ENCODE assay signal across 16 mouse cellular contexts in genomic region chr11:120072986-120073647, GRCm38 (mm10). TPM values are rescaled to one million over a fixed set of nuclear protein-coding genes. Genes with fewer than 3 reads are reported as not detected.
DNase-seq lines count a peak whose midpoint lies in the region; ATAC-seq and TF ChIP-seq lines count a peak whose summit lies in the region.
"Had no signal": no experiment of that assay in that cellular context is flagged by ENCODE, and none has a peak within 500 bp of the region (broad histone marks: within the 10 kb centered on the region; RNA-seq: fewer than 3 reads in every experiment).

No protein-coding gene starts in this region.

- no peaks in the 10 kb centered on the region for H3K79me2 ChIP-seq in CH12.LX (replicated peaks; ENCODE audit: control insufficient read depth, extremely low read depth, insufficient read depth, poor library complexity, severe bottlenecking)

- TF ChIP-seq CTCF in forebrain, postnatal 0 days (IDR thresholded peaks at IDR 0.05; ENCODE audit: low read depth), result peak; percentile 42
- peak; percentile 35 for TF ChIP-seq CTCF in layer of hippocampus, adult 2 months (conservative IDR thresholded peaks at IDR 0.05)
- TF ChIP-seq CTCF in CH12.LX (conservative IDR thresholded peaks at IDR 0.05 in 1 of 2, IDR thresholded peaks at IDR 0.05 in 1 of 2; ENCODE audit: low read depth in 2 of 2, low read length in 2 of 2), result peak in 1 of 2 experiments; percentile 58; a peak in 2 of 4 replicates

- dilution Hi-C loops in CH12.LX (cut with MboI; ENCODE audit: extremely low pct_ligation_motif_present, extremely low pct_unique_long_range_greater_than_20kb, low sequenced_read_pairs), result no loop called here

- no peak overlapping the region for H3K4me2 ChIP-seq in forebrain, postnatal 0 days (ENCODE audit: low read depth)
- no peak overlapping the region for H3K4me2 ChIP-seq in forebrain, embryonic 14.5 days (ENCODE audit: low read length)
- no peak overlapping the region for H3K4me2 ChIP-seq in CH12.LX (ENCODE audit: insufficient read depth, low read depth, poor library complexity, severe bottlenecking)
- H3K4me2 ChIP-seq: heart, embryonic 12.5 days; limb, embryonic 13.5 days; stomach, embryonic 15.5 days had no signal

- H3K27me3 ChIP-seq in forebrain, postnatal 0 days (ENCODE audit: insufficient read depth, low read length), result no peaks in the 10 kb centered on the region
- no peaks in the 10 kb centered on the region for H3K27me3 ChIP-seq in forebrain, embryonic 14.5 days (replicated peaks; ENCODE audit: control insufficient read depth, insufficient read depth, low read length)
- no peaks in the 10 kb centered on the region for H3K27me3 ChIP-seq in CH12.LX (replicated peaks)
- H3K27me3 ChIP-seq in limb, embryonic 10.5 days (ENCODE audit: low read depth, poor library complexity, severe bottlenecking), result no peaks in the 10 kb centered on the region
- H3K27me3 ChIP-seq: heart, embryonic 12.5 days; limb, embryonic 13.5 days; stomach, embryonic 15.5 days had no signal

- in situ Hi-C loops in CH12.LX (cut with MboI; ENCODE audit: low pct_ligation_motif_present, low pct_unique_long_range_greater_than_20kb, low sequenced_read_pairs), result no loop called here

- H3K27ac ChIP-seq in forebrain, postnatal 0 days (ENCODE audit: low read depth, low read length), result no peak overlapping the region
- H3K27ac ChIP-seq in forebrain, embryonic 14.5 days (ENCODE audit: low read depth, low read length), result no peak overlapping the region
- no peak overlapping the region for H3K27ac ChIP-seq in layer of hippocampus, adult 2 months
- no peak overlapping the region for H3K27ac ChIP-seq in CH12.LX (ENCODE audit: insufficient read depth, low read depth)
- H3K27ac ChIP-seq in limb, embryonic 10.5 days, result peak overlapping the region; percentile 11
- H3K27ac ChIP-seq: limb, embryonic 13.5 days; stomach, embryonic 15.5 days had no signal

- no peak overlapping the region for H3K4me3 ChIP-seq in forebrain, postnatal 0 days (ENCODE audit: low read depth, low read length)
- no peak overlapping the region for H3K4me3 ChIP-seq in forebrain, embryonic 14.5 days (ENCODE audit: low read depth, low read length)
- no peak overlapping the region for H3K4me3 ChIP-seq in layer of hippocampus, adult 2 months
- no peak overlapping the region for H3K4me3 ChIP-seq in CH12.LX (replicated peaks in 1 of 3; ENCODE audit: low read depth in 2 of 3, low read length in 2 of 3, poor library complexity in 1 of 3)
- no peak overlapping the region for H3K4me3 ChIP-seq in limb, embryonic 10.5 days
- H3K4me3 ChIP-seq: heart, embryonic 12.5 days; limb, embryonic 13.5 days; stomach, embryonic 15.5 days had no signal

- no peaks in the 10 kb centered on the region for H3K4me1 ChIP-seq in forebrain, postnatal 0 days (ENCODE audit: insufficient read depth)
- H3K4me1 ChIP-seq in forebrain, embryonic 14.5 days (ENCODE audit: control insufficient read depth, insufficient read depth, low read length), result no peaks in the 10 kb centered on the region
- peaks cover 0 to 36% of the 10 kb centered on the region in 2 experiments; a peak in 3 of 4 replicates for H3K4me1 ChIP-seq in CH12.LX (ENCODE audit: control insufficient read depth in 1 of 2, insufficient read depth in 2 of 2)
- peaks cover 47% of the 10 kb centered on the region for H3K4me1 ChIP-seq in limb, embryonic 10.5 days

- H3K9ac ChIP-seq in forebrain, postnatal 0 days, result no peak overlapping the region
- H3K9ac ChIP-seq in forebrain, embryonic 14.5 days (ENCODE audit: low read length), result no peak overlapping the region
- H3K9ac ChIP-seq in CH12.LX (ENCODE audit: insufficient read depth, low read depth), result no peak overlapping the region
- H3K9ac ChIP-seq: heart, embryonic 12.5 days; limb, embryonic 13.5 days; stomach, embryonic 15.5 days had no signal

- H3K36me3 ChIP-seq in forebrain, postnatal 0 days (ENCODE audit: insufficient read depth), result peaks cover 84% of the 10 kb centered on the region
- peaks cover 99% of the 10 kb centered on the region for H3K36me3 ChIP-seq in forebrain, embryonic 14.5 days (ENCODE audit: control insufficient read depth, insufficient read depth, low read length)
- H3K36me3 ChIP-seq in CH12.LX (replicated peaks in 1 of 2; ENCODE audit: control insufficient read depth in 1 of 2, insufficient read depth in 1 of 2, low read length in 1 of 2), result peaks cover 28 to 79% of the 10 kb centered on the region in 2 experiments
- peaks cover 98% of the 10 kb centered on the region for H3K36me3 ChIP-seq in limb, embryonic 10.5 days

- no peak for TF ChIP-seq POLR2A in CH12.LX (IDR thresholded peaks at IDR 0.05; ENCODE audit: low read depth, low read length)

- 92% methylated on average over 9 of the region's 9 CpGs for WGBS in forebrain, postnatal 0 days
- WGBS in forebrain, embryonic 14.5 days, result 92% methylated on average over 9 of the region's 9 CpGs
- 92% methylated on average over 9 of the region's 9 CpGs for WGBS in limb, embryonic 10.5 days

- H3K9me3 ChIP-seq in forebrain, postnatal 0 days (ENCODE audit: low read length), result no peaks in the 10 kb centered on the region
- H3K9me3 ChIP-seq in forebrain, embryonic 14.5 days (replicated peaks; ENCODE audit: control insufficient read depth, low read length), result no peaks in the 10 kb centered on the region
- no peaks in the 10 kb centered on the region for H3K9me3 ChIP-seq in CH12.LX (replicated peaks; ENCODE audit: low read length)
- no peaks in the 10 kb centered on the region for H3K9me3 ChIP-seq in limb, embryonic 10.5 days (replicated peaks)
- H3K9me3 ChIP-seq: heart, embryonic 12.5 days; limb, embryonic 13.5 days; stomach, embryonic 15.5 days had no signal

- peak; percentile 61 for ATAC-seq in forebrain, postnatal 0 days
- no peak for ATAC-seq in forebrain, embryonic 14.5 days

- TF ChIP-seq EP300 in CH12.LX (IDR thresholded peaks at IDR 0.05; ENCODE audit: low read length), result no peak

- no peak; the same call in none of the 2 replicates for TF ChIP-seq RAD21 in CH12.LX (IDR thresholded peaks at IDR 0.05; ENCODE audit: low read depth, low read length)

- no peak for DNase-seq in forebrain, postnatal 0 days
- no peak for DNase-seq in forebrain, embryonic 14.5 days (ENCODE audit: low spot score)
- no peak for DNase-seq in layer of hippocampus, adult 2 months (ENCODE audit: low spot score in 2 of 2)
- DNase-seq in layer of hippocampus, adult 9-10 months (ENCODE audit: low spot score), result no peak
- DNase-seq in CH12.LX (ENCODE audit: extremely low read depth), result no peak
- no peak for DNase-seq in limb, embryonic 10.5 days (ENCODE audit: low spot score)
- DNase-seq in cerebellum, postnatal 14 days, result no peak
- no peak for DNase-seq in frontal cortex, postnatal 14 days (ENCODE audit: low spot score in 2 of 2)
- DNase-seq: cerebellum, adult 8-10 months; kidney, adult 18-20 months; kidney, postnatal 25 days; lung, adult 18-20 months; thymus, postnatal 14 days had no signal

TF ChIP-seq in CH12.LX, 34 proteins besides CTCF, POLR2A, EP300 and RAD21:
- TF ChIP-seq ELF1 (IDR thresholded peaks at IDR 0.05; ENCODE audit: low read depth, low read length) (no peak), SMC3 (IDR thresholded peaks at IDR 0.05; ENCODE audit: low read depth, low read length) (peak; percentile 33), TCF12 (IDR thresholded peaks at IDR 0.05; ENCODE audit: low read depth, low read length) (no peak)

RNA-seq across cellular contexts. Expression of gene Cep131, which starts 13.5 kb away (rescaled TPM):
- total RNA-seq in forebrain, postnatal 0 days (2014; rRNA removed), result 18.3 and 21.4 TPM in 2 replicates
- polyA plus RNA-seq in forebrain, postnatal 0 days (2015; fragmentation: Nextera tagmentation; extraction: Ambion mirVana), result 21.0 and 22.0 TPM in 2 replicates
- 21.7 and 27.2 TPM in 2 replicates for polyA plus RNA-seq in forebrain, embryonic 14.5 days (2014; fragmentation: Nextera tagmentation; extraction: Ambion mirVana)
- total RNA-seq in layer of hippocampus, adult 2 months (2021), result 10 to 100 TPM; 35.6 to 37.0 TPM
- total RNA-seq in CH12.LX (2012; rRNA removed), result 15.9 and 20.9 TPM in 2 replicates
- 1.7 and 2.3 TPM in 2 replicates for total RNA-seq in CH12.LX (2014; rRNA removed)
- polyA plus RNA-seq in CH12.LX (2012; ENCODE audit: insufficient read length, low read depth), result 10.2 and 12.7 TPM in 2 replicates
- polyA plus RNA-seq in limb, embryonic 10.5 days (2016; fragmentation: Nextera tagmentation; extraction: Ambion mirVana), result 46.7 and 55.2 TPM in 2 replicates

RNA-seq across cellular contexts. Expression of gene Tepsin, which starts 25.4 kb away (rescaled TPM):
- 19.0 and 25.8 TPM in 2 replicates for total RNA-seq in forebrain, postnatal 0 days (2014; rRNA removed)
- 12.7 and 14.8 TPM in 2 replicates for polyA plus RNA-seq in forebrain, postnatal 0 days (2015; fragmentation: Nextera tagmentation; extraction: Ambion mirVana)
- polyA plus RNA-seq in forebrain, embryonic 14.5 days (2014; fragmentation: Nextera tagmentation; extraction: Ambion mirVana), result 12.4 and 14.6 TPM in 2 replicates
- 10 to 100 TPM; 16.3 to 17.1 TPM for total RNA-seq in layer of hippocampus, adult 2 months (2021)
- total RNA-seq in CH12.LX (2012; rRNA removed) (22.1 and 22.3 TPM in 2 replicates), CH12.LX (2014; rRNA removed) (13.7 and 14.5 TPM in 2 replicates)
- 13.0 and 14.2 TPM in 2 replicates for polyA plus RNA-seq in CH12.LX (2012; ENCODE audit: insufficient read length, low read depth)
- polyA plus RNA-seq in limb, embryonic 10.5 days (2016; fragmentation: Nextera tagmentation; extraction: Ambion mirVana), result 21.4 and 23.0 TPM in 2 replicates

RNA-seq across cellular contexts. Expression of gene Ndufaf8, which starts 25.6 kb away (rescaled TPM):
- total RNA-seq in forebrain, postnatal 0 days (2014; rRNA removed), result 16.7 and 32.2 TPM in 2 replicates
- polyA plus RNA-seq in forebrain, postnatal 0 days (2015; fragmentation: Nextera tagmentation; extraction: Ambion mirVana), result 58.1 and 74.8 TPM in 2 replicates
- 59.8 and 84.8 TPM in 2 replicates for polyA plus RNA-seq in forebrain, embryonic 14.5 days (2014; fragmentation: Nextera tagmentation; extraction: Ambion mirVana)
- total RNA-seq in layer of hippocampus, adult 2 months (2021), result 10 to 100 TPM; 35.2 to 46.9 TPM
- total RNA-seq in CH12.LX (2012; rRNA removed) (88.0 and 103 TPM in 2 replicates), CH12.LX (2014; rRNA removed) (38.6 and 46.3 TPM in 2 replicates)
- polyA plus RNA-seq in CH12.LX (2012; ENCODE audit: insufficient read length, low read depth), result 50.2 and 59.5 TPM in 2 replicates
- polyA plus RNA-seq in limb, embryonic 10.5 days (2016; fragmentation: Nextera tagmentation; extraction: Ambion mirVana), result 78.5 and 83.8 TPM in 2 replicates

RNA-seq across cellular contexts. Expression of gene Aatk, which starts 26.1 kb away (rescaled TPM):
- total RNA-seq in forebrain, postnatal 0 days (2014; rRNA removed), result 104 and 110 TPM in 2 replicates
- 27.3 and 31.7 TPM in 2 replicates for polyA plus RNA-seq in forebrain, postnatal 0 days (2015; fragmentation: Nextera tagmentation; extraction: Ambion mirVana)
- 10.9 and 18.3 TPM in 2 replicates for polyA plus RNA-seq in forebrain, embryonic 14.5 days (2014; fragmentation: Nextera tagmentation; extraction: Ambion mirVana)
- 100 to 1,000 TPM; 196 to 207 TPM for total RNA-seq in layer of hippocampus, adult 2 months (2021)
- total RNA-seq in CH12.LX (2012; rRNA removed), result 0.08 and 0.17 TPM in 2 replicates
- total RNA-seq in CH12.LX (2014; rRNA removed), result 0.07 and 0.19 TPM in 2 replicates
- 0.21 and 0.42 TPM in 2 replicates for polyA plus RNA-seq in CH12.LX (2012; ENCODE audit: insufficient read length, low read depth)
- polyA plus RNA-seq in limb, embryonic 10.5 days (2016; fragmentation: Nextera tagmentation; extraction: Ambion mirVana), result 0.78 and 1.7 TPM in 2 replicates
